Comparison of ENCODE assay signal across 8 mouse cellular contexts in the genomic region with DNA sequence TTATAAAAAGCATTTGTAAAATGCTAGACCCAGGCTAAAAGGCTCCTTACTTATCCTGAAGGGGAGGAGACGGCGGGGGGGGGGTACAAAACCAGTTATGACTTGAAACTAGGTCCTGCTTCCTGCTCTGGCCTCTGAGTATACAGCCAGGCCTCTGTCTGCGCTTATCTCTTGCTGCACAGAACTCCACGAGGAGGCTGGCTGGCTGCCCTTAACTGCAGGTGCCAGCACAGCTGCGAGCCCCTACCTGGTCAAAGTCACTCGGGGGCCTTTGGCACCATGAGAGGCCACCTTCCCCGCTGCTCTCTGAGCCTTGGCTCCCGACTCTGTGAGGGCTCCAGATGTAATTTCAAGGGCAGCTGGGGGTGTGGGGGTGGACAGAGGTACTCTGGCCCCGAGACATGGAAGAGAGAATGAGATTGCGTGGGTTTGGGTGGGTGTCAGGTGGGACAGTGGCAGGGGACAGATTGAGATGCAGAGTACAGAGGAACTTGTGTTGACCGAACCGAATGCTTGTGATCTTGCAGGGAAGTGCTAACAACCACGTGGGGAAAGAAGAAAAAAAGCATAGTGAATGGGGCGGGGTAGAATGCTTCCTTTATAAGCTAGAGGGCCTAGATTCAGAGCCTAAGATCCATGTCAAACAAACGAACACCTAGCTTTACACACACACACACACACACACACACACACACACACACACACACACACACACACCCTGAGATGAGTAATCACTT. TPM values are rescaled to one million over a fixed set of nuclear protein-coding genes. Genes with fewer than 3 reads are reported as not detected.
DNase-seq lines count a peak whose midpoint lies in the region; ATAC-seq and TF ChIP-seq lines count a peak whose summit lies in the region.

No protein-coding gene starts in this region.

- H3K9ac ChIP-seq in forebrain, embryonic 12.5 days = no peak overlapping the region
- H3K9ac ChIP-seq in intestine, embryonic 16.5 days (ENCODE audit: low read depth, low read length) = peak overlapping the region; percentile 61
- no peak overlapping the region for H3K9ac ChIP-seq in forebrain, postnatal 0 days
- no peak overlapping the region for H3K9ac ChIP-seq in forebrain, embryonic 13.5 days

- H3K27ac ChIP-seq in forebrain, embryonic 10.5 days = 0 out of 2 replicates have a peak overlapping the region, but pooled peaks have one; percentile 40
- no peak overlapping the region for H3K27ac ChIP-seq in forebrain, embryonic 12.5 days
- H3K27ac ChIP-seq in intestine, embryonic 16.5 days (ENCODE audit: low read length) = peak overlapping the region; percentile 93
- no peak overlapping the region for H3K27ac ChIP-seq in forebrain, postnatal 0 days (ENCODE audit: low read depth, low read length)
- no peak overlapping the region for H3K27ac ChIP-seq in forebrain, embryonic 13.5 days

- no peak overlapping the region for H3K4me2 ChIP-seq in forebrain, embryonic 12.5 days
- peak overlapping the region; percentile 45 for H3K4me2 ChIP-seq in intestine, embryonic 16.5 days (ENCODE audit: low read depth, low read length)
- no peak overlapping the region for H3K4me2 ChIP-seq in forebrain, postnatal 0 days (ENCODE audit: low read depth)
- H3K4me2 ChIP-seq in forebrain, embryonic 13.5 days = no peak overlapping the region

- ATAC-seq in forebrain, embryonic 12.5 days (ENCODE audit: low FRiP score) = no peak
- peak; percentile 76 for ATAC-seq in erythroblast, adult 5-6 weeks (replicated peaks; ENCODE audit: low FRiP score, poor library complexity, severe bottlenecking)
- ATAC-seq in intestine, embryonic 16.5 days = peak; percentile 97
- no peak for ATAC-seq in forebrain, postnatal 0 days
- no peak for ATAC-seq in forebrain, embryonic 13.5 days

- TF ChIP-seq CTCF in forebrain, postnatal 0 days (IDR thresholded peaks at IDR 0.05; ENCODE audit: low read depth) = no peak

- no peak for DNase-seq in forebrain, embryonic 10.5 days (ENCODE audit: extremely low spot score, low spot score)
- DNase-seq in layer of hippocampus, postnatal 10 days (ENCODE audit: low spot score in 2 of 2) = no peak
- no peak for DNase-seq in forebrain, postnatal 0 days

- H3K36me3 ChIP-seq in forebrain, embryonic 10.5 days (replicated peaks) = no peaks in the 10 kb centered on the region
- H3K36me3 ChIP-seq in forebrain, embryonic 12.5 days (replicated peaks) = no peaks in the 10 kb centered on the region
- no peaks in the 10 kb centered on the region for H3K36me3 ChIP-seq in intestine, embryonic 16.5 days (ENCODE audit: control insufficient read depth, insufficient read depth, low read length)
- peaks cover 85% of the 10 kb centered on the region for H3K36me3 ChIP-seq in megakaryocyte, embryonic 14.5 days (replicated peaks; ENCODE audit: low read length)
- H3K36me3 ChIP-seq in forebrain, postnatal 0 days (ENCODE audit: insufficient read depth) = no peaks in the 10 kb centered on the region
- H3K36me3 ChIP-seq in forebrain, embryonic 13.5 days (ENCODE audit: poor library complexity, severe bottlenecking) = no peaks in the 10 kb centered on the region

- no peak overlapping the region for H3K4me3 ChIP-seq in forebrain, embryonic 10.5 days
- H3K4me3 ChIP-seq in forebrain, embryonic 12.5 days (replicated peaks) = no peak overlapping the region
- H3K4me3 ChIP-seq in intestine, embryonic 16.5 days (ENCODE audit: low read length) = peak overlapping the region; percentile 18; the same call in 1 of the 2 replicates
- H3K4me3 ChIP-seq in megakaryocyte, embryonic 14.5 days (replicated peaks) = peak overlapping the region; percentile 74
- no peak overlapping the region for H3K4me3 ChIP-seq in forebrain, postnatal 0 days (ENCODE audit: low read depth, low read length)
- no peak overlapping the region for H3K4me3 ChIP-seq in forebrain, embryonic 13.5 days

- H3K9me3 ChIP-seq in forebrain, embryonic 10.5 days = no peaks in the 10 kb centered on the region
- H3K9me3 ChIP-seq in forebrain, embryonic 12.5 days = no peaks in the 10 kb centered on the region
- H3K9me3 ChIP-seq in intestine, embryonic 16.5 days (ENCODE audit: control insufficient read depth, low read length) = no peaks in the 10 kb centered on the region
- H3K9me3 ChIP-seq in megakaryocyte, embryonic 14.5 days = no peaks in the 10 kb centered on the region
- no peaks in the 10 kb centered on the region for H3K9me3 ChIP-seq in forebrain, postnatal 0 days (ENCODE audit: low read length)
- H3K9me3 ChIP-seq in forebrain, embryonic 13.5 days (replicated peaks) = no peaks in the 10 kb centered on the region

- H3K4me1 ChIP-seq in forebrain, embryonic 10.5 days = peaks cover 12% of the 10 kb centered on the region
- H3K4me1 ChIP-seq in forebrain, embryonic 12.5 days = peaks cover 4% of the 10 kb centered on the region; the same call in 1 of the 2 replicates
- peaks cover 3% of the 10 kb centered on the region; the same call in 1 of the 2 replicates for H3K4me1 ChIP-seq in intestine, embryonic 16.5 days (ENCODE audit: control insufficient read depth, insufficient read depth, low read length)
- peaks cover 71% of the 10 kb centered on the region for H3K4me1 ChIP-seq in megakaryocyte, embryonic 14.5 days
- H3K4me1 ChIP-seq in forebrain, postnatal 0 days (ENCODE audit: insufficient read depth) = no peaks in the 10 kb centered on the region
- H3K4me1 ChIP-seq in forebrain, embryonic 13.5 days = no peaks in the 10 kb centered on the region

- WGBS in forebrain, embryonic 10.5 days = 73% methylated on average over 15 of the region's 15 CpGs
- WGBS in forebrain, embryonic 12.5 days = 81% methylated on average over 15 of the region's 15 CpGs
- 44% methylated on average over 15 of the region's 15 CpGs for WGBS in intestine, embryonic 16.5 days
- 72% methylated on average over 15 of the region's 15 CpGs for WGBS in forebrain, postnatal 0 days
- WGBS in forebrain, embryonic 13.5 days = 77% methylated on average over 14 of the region's 15 CpGs

- H3K27me3 ChIP-seq in forebrain, embryonic 10.5 days (ENCODE audit: poor library complexity, severe bottlenecking) = no peaks in the 10 kb centered on the region
- H3K27me3 ChIP-seq in forebrain, embryonic 12.5 days = no peaks in the 10 kb centered on the region
- H3K27me3 ChIP-seq in intestine, embryonic 16.5 days (replicated peaks; ENCODE audit: control insufficient read depth, insufficient read depth, low read length) = no peaks in the 10 kb centered on the region
- no peaks in the 10 kb centered on the region for H3K27me3 ChIP-seq in megakaryocyte, embryonic 14.5 days (replicated peaks)
- H3K27me3 ChIP-seq in forebrain, postnatal 0 days (ENCODE audit: insufficient read depth, low read length) = no peaks in the 10 kb centered on the region
- no peaks in the 10 kb centered on the region for H3K27me3 ChIP-seq in forebrain, embryonic 13.5 days

RNA-seq across cellular contexts. Expression of gene Wipi1, which starts 24.0 kb away (rescaled TPM):
- polyA plus RNA-seq in forebrain, embryonic 10.5 days (2016; fragmentation: Nextera tagmentation; extraction: Ambion mirVana) = 15.7 and 18.4 TPM in 2 replicates
- 12.9 and 13.6 TPM in 2 replicates for polyA plus RNA-seq in forebrain, embryonic 12.5 days (2016; fragmentation: Nextera tagmentation; extraction: Ambion mirVana)
- 20.1 and 24.0 TPM in 2 replicates for total RNA-seq in erythroblast, adult 5-6 weeks (2015; ENCODE audit: low replicate concordance)
- total RNA-seq in erythroblast, adult 5-6 weeks (2017; ENCODE audit: low replicate concordance) = 21.0 and 25.6 TPM in 2 replicates
- polyA plus RNA-seq in intestine, embryonic 16.5 days (2015; fragmentation: Nextera tagmentation; extraction: Ambion mirVana) = 27.3 and 27.5 TPM in 2 replicates
- polyA plus RNA-seq in megakaryocyte, embryonic 14.5 days (2012; ENCODE audit: insufficient read depth, low replicate concordance) = 21.3 and 44.1 TPM in 2 replicates
- total RNA-seq in layer of hippocampus, postnatal 10 days (2021) = 10 to 100 TPM; 22.0 to 24.3 TPM
- total RNA-seq in forebrain, postnatal 0 days (2014; rRNA removed) = 10.8 and 10.9 TPM in 2 replicates
- polyA plus RNA-seq in forebrain, postnatal 0 days (2015; fragmentation: Nextera tagmentation; extraction: Ambion mirVana) = 11.8 and 16.5 TPM in 2 replicates
- 8.8 and 10.7 TPM in 2 replicates for polyA plus RNA-seq in forebrain, embryonic 13.5 days (2015; fragmentation: Nextera tagmentation; extraction: Ambion mirVana)

Comparison
In these comparisons a context has a peak if more than half of its experiments do, and no peak if none do; other contexts are left out.
1. H3K27ac ChIP-seq: peak in forebrain, embryonic 10.5 days (single experiment) and intestine, embryonic 16.5 days (single experiment); none in forebrain, embryonic 12.5 days (single experiment), forebrain, postnatal 0 days (single experiment) and forebrain, embryonic 13.5 days (single experiment).
2. H3K4me3 ChIP-seq: peak in intestine, embryonic 16.5 days (single experiment) and megakaryocyte, embryonic 14.5 days (single experiment); none in forebrain, embryonic 10.5 days (single experiment), forebrain, embryonic 12.5 days (single experiment), forebrain, postnatal 0 days (single experiment) and forebrain, embryonic 13.5 days (single experiment).
3. ATAC-seq: peak in erythroblast, adult 5-6 weeks (single experiment) and intestine, embryonic 16.5 days (single experiment); none in forebrain, embryonic 12.5 days (single experiment), forebrain, postnatal 0 days (single experiment) and forebrain, embryonic 13.5 days (single experiment).